29 mouse cellular contexts compared by ENCODE assay signal in genomic region chr10:90306156-90306555, GRCm38 (mm10).
DNase-seq lines count a peak whose midpoint lies in the region; ATAC-seq lines count a peak whose summit lies in the region.
"Had no signal": no experiment of that assay in that cellular context is flagged by ENCODE, and none has a peak within 500 bp of the region (broad histone marks: within the 10 kb centered on the region; RNA-seq: fewer than 3 reads in every experiment).

No protein-coding gene starts in this region.

- intact Hi-C loops in left cerebral cortex, postnatal 14 days (cut with DNase I), result no loop called here

- no peaks in the 10 kb centered on the region for H3K4me1 ChIP-seq in limb, embryonic 11.5 days (ENCODE audit: control insufficient read depth, insufficient read depth, low read length)
- H3K4me1 ChIP-seq in limb, embryonic 10.5 days, result peaks cover 5% of the 10 kb centered on the region
- no peaks in the 10 kb centered on the region for H3K4me1 ChIP-seq in embryonic facial prominence, embryonic 14.5 days (ENCODE audit: control insufficient read depth, insufficient read depth, low read length)
- H3K4me1 ChIP-seq in forebrain, embryonic 14.5 days (ENCODE audit: control insufficient read depth, insufficient read depth, low read length), result no peaks in the 10 kb centered on the region
- H3K4me1 ChIP-seq: heart, embryonic 15.5 days; hindbrain, embryonic 12.5 days had no signal

- no peaks in the 10 kb centered on the region for H3K27me3 ChIP-seq in limb, embryonic 11.5 days (ENCODE audit: control insufficient read depth, insufficient read depth, low read length)
- H3K27me3 ChIP-seq in limb, embryonic 10.5 days (ENCODE audit: low read depth, poor library complexity, severe bottlenecking), result no peaks in the 10 kb centered on the region
- H3K27me3 ChIP-seq in embryonic facial prominence, embryonic 14.5 days (replicated peaks; ENCODE audit: control insufficient read depth, insufficient read depth, low read length), result no peaks in the 10 kb centered on the region
- H3K27me3 ChIP-seq in forebrain, embryonic 14.5 days (replicated peaks; ENCODE audit: control insufficient read depth, insufficient read depth, low read length), result no peaks in the 10 kb centered on the region
- H3K27me3 ChIP-seq: embryonic facial prominence, embryonic 12.5 days; heart, embryonic 15.5 days; hindbrain, embryonic 12.5 days had no signal

- H3K36me3 ChIP-seq in limb, embryonic 11.5 days (ENCODE audit: control insufficient read depth, insufficient read depth, low read length), result no peaks in the 10 kb centered on the region
- no peaks in the 10 kb centered on the region for H3K36me3 ChIP-seq in limb, embryonic 10.5 days
- no peaks in the 10 kb centered on the region for H3K36me3 ChIP-seq in embryonic facial prominence, embryonic 14.5 days (ENCODE audit: control insufficient read depth, insufficient read depth, low read length)
- no peaks in the 10 kb centered on the region for H3K36me3 ChIP-seq in forebrain, embryonic 14.5 days (ENCODE audit: control insufficient read depth, insufficient read depth, low read length)
- H3K36me3 ChIP-seq: embryonic facial prominence, embryonic 12.5 days; forebrain, embryonic 10.5 days; heart, embryonic 15.5 days; hindbrain, embryonic 12.5 days had no signal

- H3K27ac ChIP-seq in limb, embryonic 11.5 days (replicated peaks; ENCODE audit: low read depth, low read length), result no peak overlapping the region
- H3K27ac ChIP-seq in limb, embryonic 10.5 days, result no peak overlapping the region
- H3K27ac ChIP-seq in embryonic facial prominence, embryonic 14.5 days (replicated peaks; ENCODE audit: low read depth, low read length), result no peak overlapping the region
- no peak overlapping the region for H3K27ac ChIP-seq in forebrain, embryonic 14.5 days (ENCODE audit: low read depth, low read length)
- H3K27ac ChIP-seq: embryonic facial prominence, embryonic 12.5 days; forebrain, embryonic 10.5 days; heart, embryonic 15.5 days; hindbrain, embryonic 12.5 days; liver, embryonic 14.5 days; macrophage; stomach, postnatal 0 days had no signal

- H3K4me3 ChIP-seq in limb, embryonic 11.5 days (ENCODE audit: low read depth, low read length), result no peak overlapping the region
- no peak overlapping the region for H3K4me3 ChIP-seq in limb, embryonic 10.5 days
- no peak overlapping the region for H3K4me3 ChIP-seq in embryonic facial prominence, embryonic 14.5 days (ENCODE audit: low read depth, low read length)
- no peak overlapping the region for H3K4me3 ChIP-seq in forebrain, embryonic 14.5 days (ENCODE audit: low read depth, low read length)
- H3K4me3 ChIP-seq: embryonic facial prominence, embryonic 12.5 days; forebrain, embryonic 10.5 days; heart, embryonic 15.5 days; hindbrain, embryonic 12.5 days had no signal

- peak; percentile 49 for DNase-seq in limb, embryonic 11.5 days (ENCODE audit: low spot score)
- DNase-seq in limb, embryonic 10.5 days (ENCODE audit: low spot score), result no peak
- peak; percentile 9 for DNase-seq in embryo, embryonic 10.5 days (ENCODE audit: low spot score)
- peak; percentile 24 for DNase-seq in embryonic facial prominence, embryonic 14.5 days (ENCODE audit: low spot score)
- no peak for DNase-seq in kidney, postnatal 25 days
- DNase-seq in forebrain, embryonic 14.5 days (ENCODE audit: low spot score), result no peak
- DNase-seq in left cerebral cortex, postnatal 14 days (ENCODE audit: low spot score in 2 of 2), result no peak
- DNase-seq: adrenal gland, postnatal 25 days; cerebellum, adult 8-10 months; cerebellum, postnatal 25 days; kidney, adult 9 months; kidney, postnatal 10 days; liver; lung, adult 2 months; lung, postnatal 10 days; right cerebral cortex, postnatal 4 days; thymus, adult 2 months; thymus, postnatal 36 days had no signal

- H3K4me2 ChIP-seq in limb, embryonic 11.5 days (ENCODE audit: low read depth, severe bottlenecking), result no peak overlapping the region
- no peak overlapping the region for H3K4me2 ChIP-seq in embryonic facial prominence, embryonic 14.5 days (ENCODE audit: low read depth, low read length)
- no peak overlapping the region for H3K4me2 ChIP-seq in forebrain, embryonic 14.5 days (ENCODE audit: low read length)
- H3K4me2 ChIP-seq: embryonic facial prominence, embryonic 12.5 days; heart, embryonic 15.5 days; hindbrain, embryonic 12.5 days had no signal

- no peak overlapping the region for H3K9ac ChIP-seq in limb, embryonic 11.5 days (ENCODE audit: low read length)
- no peak overlapping the region for H3K9ac ChIP-seq in embryonic facial prominence, embryonic 14.5 days (ENCODE audit: low read depth, low read length)
- no peak overlapping the region for H3K9ac ChIP-seq in forebrain, embryonic 14.5 days (ENCODE audit: low read length)
- H3K9ac ChIP-seq: embryonic facial prominence, embryonic 12.5 days; heart, embryonic 15.5 days; hindbrain, embryonic 12.5 days; liver, embryonic 14.5 days had no signal

- ATAC-seq in limb, embryonic 11.5 days (ENCODE audit: insufficient number of reproducible peaks, low FRiP score, low TSS enrichment, low read depth), result no peak
- no peak for ATAC-seq in embryonic facial prominence, embryonic 14.5 days (ENCODE audit: low read depth)
- ATAC-seq in forebrain, embryonic 14.5 days, result no peak
- ATAC-seq: CD4-positive, CD25-positive, alpha-beta regulatory T cell, adult 4 months; forebrain, embryonic 16.5 days; intestine, postnatal 0 days; midbrain, embryonic 16.5 days had no signal

- H3K9me3 ChIP-seq in limb, embryonic 11.5 days (ENCODE audit: control insufficient read depth, low read length), result no peaks in the 10 kb centered on the region
- no peaks in the 10 kb centered on the region for H3K9me3 ChIP-seq in limb, embryonic 10.5 days (replicated peaks)
- no peaks in the 10 kb centered on the region for H3K9me3 ChIP-seq in embryonic facial prominence, embryonic 14.5 days (ENCODE audit: control insufficient read depth, low read length)
- H3K9me3 ChIP-seq in forebrain, embryonic 14.5 days (replicated peaks; ENCODE audit: control insufficient read depth, low read length), result no peaks in the 10 kb centered on the region
- H3K9me3 ChIP-seq: embryonic facial prominence, embryonic 12.5 days; forebrain, embryonic 10.5 days; heart, embryonic 15.5 days; hindbrain, embryonic 12.5 days had no signal

Comparison
In these comparisons a context has a peak if more than half of its experiments do, and no peak if none do; other contexts are left out.
1. DNase-seq: peak in limb, embryonic 11.5 days (single experiment), embryo, embryonic 10.5 days (single experiment) and embryonic facial prominence, embryonic 14.5 days (single experiment); none in limb, embryonic 10.5 days (single experiment), kidney, postnatal 25 days (0 of 2), forebrain, embryonic 14.5 days (single experiment) and left cerebral cortex, postnatal 14 days (0 of 2).